Mouse (Mus musculus) heart, embryonic 15.5 days (tissue): Measurements from ENCODE around the gene Corin. TPM values are rescaled to one million over a fixed set of nuclear protein-coding genes. Genes with fewer than 3 reads are reported as not detected.

Experiments used
- ATAC-seq: fragments of 200-750 bp; cut with Nextera tagmentation; replicated peaks from 2 replicates; pipeline ENCODE4 v1.8.0; 2017; ENCODE audit warnings: low read depth, moderate TSS enrichment; ENCODE audit not compliant: insufficient number of reproducible peaks, insufficient read depth, low FRiP score
- H3K27ac ChIP-seq: fragments of 300-500 bp; sonication (generic); 2 replicates; pipeline ENCODE4 v1.5.1; 2015; ENCODE audit warnings: mild to moderate bottlenecking, inconsistent platforms
- H3K27me3 ChIP-seq: fragments of 300-500 bp; sonication (generic); 2 replicates; pipeline ENCODE4 v1.6.1; 2015; ENCODE audit warnings: inconsistent platforms
- H3K36me3 ChIP-seq: fragments of 300-500 bp; sonication (generic); 2 replicates; pipeline ENCODE4 v1.6.1; 2015; ENCODE audit warnings: mild to moderate bottlenecking, inconsistent platforms
- H3K4me1 ChIP-seq: fragments of 300-500 bp; sonication (generic); replicated peaks from 2 replicates; pipeline ENCODE4 v1.6.1; 2015; ENCODE audit warnings: inconsistent platforms
- H3K4me2 ChIP-seq: fragments of 300-500 bp; sonication (generic); 2 replicates; pipeline ENCODE4 v1.6.1; 2015; ENCODE audit warnings: inconsistent platforms, mild to moderate bottlenecking, moderate library complexity
- H3K4me3 ChIP-seq: fragments of 300-500 bp; sonication (generic); 2 replicates; pipeline ENCODE4 v1.5.1; 2015; ENCODE audit warnings: mild to moderate bottlenecking, inconsistent platforms
- H3K9ac ChIP-seq: fragments of 300-500 bp; sonication (generic); 2 replicates; pipeline ENCODE4 v1.6.1; 2015; ENCODE audit warnings: mild to moderate bottlenecking, inconsistent platforms
- H3K9me3 ChIP-seq: fragments of 300-500 bp; sonication (generic); replicated peaks from 2 replicates; pipeline ENCODE4 v1.6.1; 2016; ENCODE audit warnings: inconsistent platforms
- WGBS: fragments of 180-500 bp; shearing (Covaris S2); methylation state at CpG from one replicate; pipeline ENCODE4 v1.1.7; 2015; ENCODE audit warnings: mixed read lengths; 5-methylcytosine and 5-hydroxymethylcytosine counted together
- polyA plus RNA-seq: library from polyadenylated mRNA; unstranded; fragments of >200 nt; fragmentation: Nextera tagmentation; extraction: Ambion mirVana; gene quantifications from 2 replicates; pipeline ENCODE4 v1.2.1, GENCODE M21; 2015

The Corin gene
- polyA plus RNA-seq, 1 experiment from 2014 or later: 38.6 TPM

GRCm38 (mm10) chr5:72480456-72480855, 23.8 kb downstream of the Corin start:
- Histone ChIP-seq H3K27me3 (no peaks in the 10 kb centered on the region), H3K9ac (no peak overlapping the region), H3K4me3 (no peak overlapping the region), H3K4me2 (no peak overlapping the region), H3K27ac (no peak overlapping the region), H3K4me1 (no peaks in the 10 kb centered on the region), H3K36me3 (no peaks in the 10 kb centered on the region), H3K9me3 (no peaks in the 10 kb centered on the region)
- 51% methylated on average over 7 of the region's 7 CpGs for WGBS
- no peak for ATAC-seq

GRCm38 (mm10) chr5:72472317-72473009, 31.8 kb downstream of the Corin start:
- no peaks in the 10 kb centered on the region for H3K27me3 ChIP-seq
- H3K9me3 ChIP-seq: no peaks in the 10 kb centered on the region
- no peaks in the 10 kb centered on the region for H3K36me3 ChIP-seq
- H3K4me3 ChIP-seq: no peak overlapping the region
- 29% methylated on average over 12 of the region's 12 CpGs for WGBS
- peak overlapping the region; percentile 29; the same call in 1 of the 2 replicates for H3K27ac ChIP-seq
- H3K9ac ChIP-seq: no peak overlapping the region
- ATAC-seq: peak; percentile 62
- H3K4me2 ChIP-seq: no peak overlapping the region
- H3K4me1 ChIP-seq: peaks cover 10% of the 10 kb centered on the region; the same call in 1 of the 2 replicates

GRCm38 (mm10) chr5:72471746-72472145, 32.5 kb downstream of the Corin start:
- no peak for ATAC-seq
- WGBS: 54% methylated on average over 7 of the region's 7 CpGs
- no peak overlapping the region for H3K9ac ChIP-seq

GRCm38 (mm10) chr5:72464932-72465331, 39.3 kb downstream of the Corin start:
- Histone ChIP-seq H3K4me3 (no peak overlapping the region), H3K27ac (no peak overlapping the region), H3K27me3 (no peaks in the 10 kb centered on the region), H3K9me3 (no peaks in the 10 kb centered on the region), H3K9ac (no peak overlapping the region), H3K4me1 (no peaks in the 10 kb centered on the region), H3K4me2 (no peak overlapping the region), H3K36me3 (no peaks in the 10 kb centered on the region)
- WGBS: 75% methylated on average over 3 of the region's 3 CpGs
- no peak for ATAC-seq

More at GRCm38 (mm10) chr5:72471746-72472145, 32.5 kb downstream of the Corin start:
- Histone ChIP-seq H3K4me2 (no peak overlapping the region), H3K36me3 (no peaks in the 10 kb centered on the region), H3K27me3 (no peaks in the 10 kb centered on the region), H3K9me3 (no peaks in the 10 kb centered on the region), H3K4me1 (peaks cover 10% of the 10 kb centered on the region; the same call in 1 of the 2 replicates), H3K27ac (no peak overlapping the region), H3K4me3 (no peak overlapping the region)

GRCm38 (mm10) chr5:72459374-72460112, 44.7 kb downstream of the Corin start:
- WGBS: 64% methylated on average over 7 of the region's 7 CpGs
- no peak for ATAC-seq
- H3K36me3 ChIP-seq: no peaks in the 10 kb centered on the region

GRCm38 (mm10) chr5:72453690-72454089, 50.6 kb downstream of the Corin start:
- no peak for ATAC-seq
- WGBS: 32% methylated on average over 2 of the region's 2 CpGs
- H3K27ac ChIP-seq: peak overlapping the region; percentile 18
- no peaks in the 10 kb centered on the region for H3K27me3 ChIP-seq
- H3K4me3 ChIP-seq: no peak overlapping the region
- no peak overlapping the region for H3K9ac ChIP-seq
- no peak overlapping the region for H3K4me2 ChIP-seq
- H3K36me3 ChIP-seq: no peaks in the 10 kb centered on the region
- H3K4me1 ChIP-seq: 0 out of 2 replicates have a peak, but pooled peaks cover 2% of the 10 kb centered on the region
- H3K9me3 ChIP-seq: no peaks in the 10 kb centered on the region

More at GRCm38 (mm10) chr5:72459374-72460112, 44.7 kb downstream of the Corin start:
- Histone ChIP-seq H3K4me3 (no peak overlapping the region), H3K4me1 (no peaks in the 10 kb centered on the region), H3K9me3 (no peaks in the 10 kb centered on the region), H3K27ac (no peak overlapping the region), H3K9ac (no peak overlapping the region), H3K27me3 (no peaks in the 10 kb centered on the region), H3K4me2 (no peak overlapping the region)

- no peak for ATAC-seq
- Histone ChIP-seq H3K4me3 (no peak overlapping the region), H3K4me1 (0 out of 2 replicates have a peak, but pooled peaks cover 2% of the 10 kb centered on the region), H3K9ac (no peak overlapping the region), H3K27ac (no peak overlapping the region), H3K27me3 (no peaks in the 10 kb centered on the region), H3K4me2 (no peak overlapping the region), H3K36me3 (no peaks in the 10 kb centered on the region), H3K9me3 (no peaks in the 10 kb centered on the region)
- 84% methylated on average over 11 of the region's 11 CpGs for WGBS
These were observed 51.1 kb downstream of the Corin start for GRCm38 (mm10) chr5:72453176-72453575.

GRCm38 (mm10) chr5:72452750-72453149, 51.5 kb downstream of the Corin start:
- 77% methylated on average over 4 of the region's 4 CpGs for WGBS

GRCm38 (mm10) chr5:72448846-72449245, 55.4 kb downstream of the Corin start:
- WGBS: 60% methylated on average over 2 of the region's 2 CpGs
- ATAC-seq: no peak
- H3K4me2 ChIP-seq: no peak overlapping the region
- no peaks in the 10 kb centered on the region for H3K36me3 ChIP-seq
- no peak overlapping the region for H3K27ac ChIP-seq
- peaks cover 6% of the 10 kb centered on the region for H3K4me1 ChIP-seq
- H3K4me3 ChIP-seq: no peak overlapping the region
- no peak overlapping the region for H3K9ac ChIP-seq
- H3K27me3 ChIP-seq: no peaks in the 10 kb centered on the region
- no peaks in the 10 kb centered on the region for H3K9me3 ChIP-seq

More at GRCm38 (mm10) chr5:72452750-72453149, 51.5 kb downstream of the Corin start:
- Histone ChIP-seq H3K27ac (no peak overlapping the region), H3K9me3 (no peaks in the 10 kb centered on the region), H3K4me3 (no peak overlapping the region), H3K4me2 (no peak overlapping the region), H3K27me3 (no peaks in the 10 kb centered on the region), H3K9ac (no peak overlapping the region), H3K36me3 (no peaks in the 10 kb centered on the region), H3K4me1 (0 out of 2 replicates have a peak, but pooled peaks cover 2% of the 10 kb centered on the region)
- ATAC-seq: no peak

- Histone ChIP-seq H3K4me1 (peaks cover 13% of the 10 kb centered on the region), H3K27ac (no peak overlapping the region), H3K9me3 (no peaks in the 10 kb centered on the region), H3K9ac (no peak overlapping the region), H3K27me3 (no peaks in the 10 kb centered on the region), H3K4me2 (no peak overlapping the region), H3K36me3 (no peaks in the 10 kb centered on the region), H3K4me3 (no peak overlapping the region)
- 71% methylated on average over 11 of the region's 11 CpGs for WGBS
- ATAC-seq: no peak
These were observed 58.2 kb downstream of the Corin start for GRCm38 (mm10) chr5:72446104-72446503.

- Histone ChIP-seq H3K4me3 (no peak overlapping the region), H3K36me3 (no peaks in the 10 kb centered on the region), H3K4me1 (peaks cover 13% of the 10 kb centered on the region), H3K4me2 (no peak overlapping the region), H3K9me3 (no peaks in the 10 kb centered on the region), H3K27ac (peak overlapping the region; percentile 23; the same call in 1 of the 2 replicates), H3K9ac (no peak overlapping the region), H3K27me3 (no peaks in the 10 kb centered on the region)
- 72% methylated on average over 11 of the region's 11 CpGs for WGBS
- ATAC-seq: no peak
These were observed 60.3 kb downstream of the Corin start for GRCm38 (mm10) chr5:72443946-72444345.
